Mouse (Mus musculus): Measurements from ENCODE around the gene Mllt11. TPM values are rescaled to one million over a fixed set of nuclear protein-coding genes. Genes with fewer than 3 reads are reported as not detected.

Gene Mllt11
- total RNA-seq, 1 experiment from 2014 or later: 18.2 TPM

DNA sequence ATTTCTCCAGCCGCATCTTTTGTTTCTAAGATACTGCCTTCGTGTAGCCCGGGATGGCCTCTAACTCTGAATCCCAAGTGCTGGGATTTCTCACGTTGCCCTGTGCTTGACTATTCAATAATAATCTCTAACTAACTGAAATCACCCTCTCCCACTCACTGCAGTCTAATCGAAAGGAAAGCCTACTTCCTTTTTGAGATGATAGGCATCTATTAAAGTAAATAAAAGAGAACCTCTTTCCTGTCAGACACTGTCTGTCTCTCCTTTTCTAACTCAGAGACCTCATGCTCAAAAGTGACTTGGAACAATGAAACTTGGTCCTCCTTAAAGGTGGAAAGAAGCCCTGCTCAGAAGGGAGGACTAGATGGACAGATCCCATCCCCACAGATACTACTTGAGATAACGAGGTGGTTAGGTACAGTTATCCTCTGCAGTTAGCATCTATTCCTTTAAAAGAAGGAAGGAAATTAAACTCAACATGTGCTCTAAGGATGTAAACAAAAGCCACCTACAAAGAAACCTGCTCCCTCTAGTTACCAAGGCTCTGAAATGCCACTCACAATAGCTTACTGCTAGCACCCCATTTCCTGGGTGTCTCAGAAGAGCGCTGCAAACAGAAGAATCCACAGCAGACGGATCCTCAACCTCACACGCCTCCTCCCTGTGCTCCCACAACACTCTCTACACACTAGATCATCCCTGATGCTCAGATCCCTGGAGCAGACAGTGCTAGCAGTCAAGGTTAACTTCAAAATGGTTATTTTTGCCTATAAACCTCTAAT, 47.0 kb downstream of the Mllt11 start:
- ATAC-seq (replicated peaks; ENCODE audit: insufficient number of reproducible peaks, low FRiP score, low TSS enrichment, poor library complexity, severe bottlenecking): no peak

- ATAC-seq (replicated peaks; ENCODE audit: insufficient number of reproducible peaks, low FRiP score, low TSS enrichment, poor library complexity, severe bottlenecking): no peak
Measured at GRCm38 (mm10) chr3:95181841-95182240, 50.1 kb downstream of the Mllt11 start.

DNA sequence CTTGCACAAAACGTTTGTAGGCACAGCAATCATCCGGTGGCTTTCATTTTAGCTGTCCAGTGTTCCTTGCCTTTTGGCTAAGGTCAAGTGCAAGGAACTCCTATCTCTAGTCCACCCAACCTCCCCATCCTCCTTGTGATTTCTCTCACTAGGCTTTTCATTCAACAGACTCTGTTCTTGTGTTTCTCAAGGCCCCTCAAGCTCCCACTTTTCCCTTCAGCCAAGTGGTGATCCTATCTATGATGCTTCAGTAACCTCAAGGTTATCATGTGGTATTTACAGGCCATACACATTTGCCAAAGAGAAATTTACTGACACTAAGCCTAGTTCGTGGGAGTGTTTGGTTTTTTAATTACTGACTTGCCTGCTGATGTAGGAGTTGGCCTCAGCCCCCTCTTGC, 52.1 kb downstream of the Mllt11 start:
- no peak for ATAC-seq (replicated peaks; ENCODE audit: insufficient number of reproducible peaks, low FRiP score, low TSS enrichment, poor library complexity, severe bottlenecking)

DNA sequence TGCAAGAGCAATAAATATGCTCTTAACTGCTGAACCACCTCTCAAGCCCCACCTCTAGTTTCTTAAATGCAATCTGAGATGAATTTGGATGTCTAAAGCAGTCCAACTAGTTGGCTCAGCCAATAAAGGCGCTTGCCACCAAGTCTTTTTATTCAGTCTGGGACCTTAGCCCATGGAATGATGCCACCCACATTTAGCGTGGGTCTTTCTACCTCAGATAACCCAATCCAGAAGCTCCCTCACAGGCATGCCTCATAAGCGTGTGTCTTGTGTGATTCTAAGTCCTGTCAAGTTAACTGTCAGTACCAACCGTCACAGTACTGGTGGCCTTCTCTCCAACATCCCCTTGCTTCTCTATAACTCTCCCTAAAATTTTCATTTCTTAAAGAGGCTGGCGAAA, 53.0 kb downstream of the Mllt11 start:
- no peak for ATAC-seq (replicated peaks; ENCODE audit: insufficient number of reproducible peaks, low FRiP score, low TSS enrichment, poor library complexity, severe bottlenecking)

GRCm38 (mm10) chr3:95177583-95177982, 54.4 kb downstream of the Mllt11 start:
- ATAC-seq (replicated peaks; ENCODE audit: insufficient number of reproducible peaks, low FRiP score, low TSS enrichment, poor library complexity, severe bottlenecking): no peak

GRCm38 (mm10) chr3:95176500-95176899, 55.5 kb downstream of the Mllt11 start:
- ATAC-seq (replicated peaks; ENCODE audit: insufficient number of reproducible peaks, low FRiP score, low TSS enrichment, poor library complexity, severe bottlenecking): no peak

GRCm38 (mm10) chr3:95174011-95174592, 57.9 kb downstream of the Mllt11 start:
- peak; percentile 88 for ATAC-seq (replicated peaks; ENCODE audit: insufficient number of reproducible peaks, low FRiP score, low TSS enrichment, poor library complexity, severe bottlenecking)

DNA sequence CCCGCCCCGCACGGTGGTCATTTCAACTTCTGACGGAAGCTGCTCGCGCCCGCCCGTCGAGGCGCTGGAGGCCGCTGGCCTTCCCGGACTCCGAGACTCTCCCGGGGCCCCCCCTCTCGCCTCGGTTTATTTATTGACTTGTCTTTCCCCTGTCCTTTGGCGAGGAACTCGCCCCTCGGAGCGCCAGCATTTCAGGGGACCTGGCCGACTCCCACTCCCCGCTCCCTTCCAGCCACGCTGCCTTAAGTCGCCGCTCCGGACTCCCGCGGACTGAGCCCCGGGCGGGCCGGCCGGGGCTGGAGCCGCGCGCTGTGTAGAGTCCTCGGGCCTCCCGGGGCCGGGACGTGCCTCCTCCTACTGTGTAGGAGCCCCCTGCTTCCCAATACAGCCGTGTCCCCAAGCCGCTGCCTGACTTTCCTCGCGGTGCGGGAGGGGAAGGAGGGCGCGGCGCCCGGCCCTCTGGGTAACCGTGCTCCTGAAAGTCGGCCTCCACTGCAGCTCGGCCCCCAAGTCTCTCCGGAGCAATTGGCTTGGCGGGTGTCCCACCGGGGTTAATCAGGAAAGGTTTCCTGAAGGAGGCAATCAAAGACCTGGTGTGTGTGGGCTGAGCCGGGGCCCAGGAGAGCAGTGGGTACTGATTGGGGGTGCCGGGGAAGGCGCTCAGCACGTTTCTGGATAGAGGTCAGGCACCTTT, 58.6 kb downstream of the Mllt11 start:
- ATAC-seq (replicated peaks; ENCODE audit: insufficient number of reproducible peaks, low FRiP score, low TSS enrichment, poor library complexity, severe bottlenecking): no peak

DNA sequence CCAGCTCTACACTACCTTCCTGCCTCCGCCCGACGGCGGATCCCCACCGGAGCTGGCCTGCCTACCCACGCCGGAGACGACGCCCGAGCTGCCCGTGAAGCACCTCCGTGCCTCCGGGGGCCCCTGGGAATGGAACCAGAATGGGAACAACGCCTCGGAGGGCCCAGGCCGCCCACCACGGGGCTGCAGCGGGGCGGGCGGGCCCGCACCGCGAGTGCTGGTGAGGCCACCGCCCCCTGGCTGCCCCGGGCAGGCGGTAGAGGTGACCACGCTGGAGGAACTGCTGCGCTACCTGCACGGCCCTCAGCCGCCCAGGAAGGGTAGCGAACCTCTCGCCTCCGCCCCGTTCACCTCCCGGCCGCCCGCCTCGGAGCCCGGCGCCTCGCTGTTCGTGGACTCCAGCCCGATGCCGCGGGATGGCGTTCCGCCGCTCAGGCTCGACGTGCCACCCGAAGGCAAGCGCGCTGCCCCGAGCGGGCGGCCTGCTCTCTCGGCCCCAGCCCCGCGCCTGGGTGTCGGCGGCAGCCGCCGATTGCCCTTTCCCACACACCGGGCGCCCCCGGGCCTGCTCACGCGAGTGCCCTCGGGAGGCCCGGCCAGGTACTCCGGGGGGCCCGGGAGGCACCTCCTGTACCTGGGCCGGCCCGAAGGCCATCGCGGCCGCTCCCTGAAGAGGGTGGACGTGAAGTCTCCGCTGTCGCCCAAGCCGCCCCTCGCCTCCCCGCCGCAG, 59.3 kb downstream of the Mllt11 start:
- ATAC-seq (replicated peaks; ENCODE audit: insufficient number of reproducible peaks, low FRiP score, low TSS enrichment, poor library complexity, severe bottlenecking): no peak

GRCm38 (mm10) chr3:95171105-95171504, 60.9 kb downstream of the Mllt11 start:
- no peak for ATAC-seq (replicated peaks; ENCODE audit: insufficient number of reproducible peaks, low FRiP score, low TSS enrichment, poor library complexity, severe bottlenecking)

DNA sequence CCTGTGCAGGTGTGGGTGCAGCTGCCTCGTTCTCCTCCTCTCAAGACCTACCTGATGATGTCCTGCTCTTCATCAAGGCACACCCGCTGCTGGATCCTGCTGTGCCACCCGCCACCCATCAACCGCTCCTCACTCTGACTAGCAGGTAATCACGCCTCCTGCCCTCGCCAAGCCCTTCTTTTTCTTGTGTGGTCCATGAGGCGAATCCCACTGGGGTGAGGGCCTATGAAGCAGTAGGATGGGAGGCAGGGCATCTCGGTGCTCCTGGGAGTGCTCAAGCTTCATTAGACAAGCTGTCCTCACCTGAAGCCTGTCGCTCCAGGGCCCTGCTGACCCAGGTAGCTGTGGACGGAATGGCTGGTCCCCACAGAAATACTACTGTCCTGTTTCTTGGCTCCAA, 62.0 kb downstream of the Mllt11 start:
- ATAC-seq (replicated peaks; ENCODE audit: insufficient number of reproducible peaks, low FRiP score, low TSS enrichment, poor library complexity, severe bottlenecking): no peak

Other genes starting within 250 kb of the Mllt11 start
- gene Zfp687, start 216.7 kb downstream of the Mllt11 start, total RNA-seq (2017): 17.3 to 33.2 TPM (median 29.2 TPM) in 3 replicates
- gene Psmd4, start 189.6 kb downstream of the Mllt11 start, total RNA-seq (2017): 201 to 282 TPM (median 263 TPM) in 3 replicates
- gene Pip5k1a, start 125.2 kb downstream of the Mllt11 start, total RNA-seq (2017): 12.2 to 29.3 TPM (median 16.7 TPM) in 3 replicates
- 43.2 to 86.5 TPM (median 55.3 TPM) in 3 replicates for gene Vps72, start 121.1 kb downstream of the Mllt11 start, total RNA-seq (2017)
- not detected in 3 replicates for gene Tmod4, start 107.7 kb downstream of the Mllt11 start, total RNA-seq (2017)
- 65.3 to 128 TPM (median 82.5 TPM) in 3 replicates for gene Scnm1, start 98.2 kb downstream of the Mllt11 start, total RNA-seq (2017)
- gene Lysmd1, start 98.1 kb downstream of the Mllt11 start, total RNA-seq (2017): 4.1 to 5.9 TPM (median 5.7 TPM) in 3 replicates
- 63.2 to 73.9 TPM (median 73.1 TPM) in 3 replicates for gene Tnfaip8l2, start 89.8 kb downstream of the Mllt11 start, total RNA-seq (2017)
- gene Sema6c, start 71.7 kb downstream of the Mllt11 start, total RNA-seq (2017): not detected in 3 replicates
- 87.0 to 129 TPM (median 91.1 TPM) in 3 replicates for gene Gabpb2, start 14.3 kb downstream of the Mllt11 start, total RNA-seq (2017)
- gene Cdc42se1, start 3.4 kb downstream of the Mllt11 start, total RNA-seq (2017): 122 to 191 TPM (median 182 TPM) in 3 replicates
- not detected in 3 replicates for gene Gm128, start 9.4 kb upstream of the Mllt11 start, total RNA-seq (2017)
- not detected in 3 replicates for gene Bnipl, start 19.0 kb upstream of the Mllt11 start, total RNA-seq (2017)
- gene Mindy1, start 49.2 kb upstream of the Mllt11 start, total RNA-seq (2017): 21.6 to 32.4 TPM (median 30.4 TPM) in 3 replicates
- gene Prune1, start 49.9 kb upstream of the Mllt11 start, total RNA-seq (2017): 8.1 to 16.9 TPM (median 8.6 TPM) in 3 replicates
- 0.64 to 1.9 TPM (median 0.78 TPM) in 3 replicates for gene Anxa9, start 75.0 kb upstream of the Mllt11 start, total RNA-seq (2017)
- 125 to 137 TPM (median 130 TPM) in 3 replicates for gene Cers2, start 82.6 kb upstream of the Mllt11 start, total RNA-seq (2017)
- 21.0 to 33.6 TPM (median 22.6 TPM) in 3 replicates for gene Setdb1, start 125.0 kb upstream of the Mllt11 start, total RNA-seq (2017)
- not detected in 3 replicates for gene 4930558C23Rik, start 170.7 kb upstream of the Mllt11 start, total RNA-seq (2017)
- 30.7 to 46.7 TPM (median 44.1 TPM) in 3 replicates for gene Arnt, start 202.2 kb upstream of the Mllt11 start, total RNA-seq (2017)